Mouse (Mus musculus) embryonic facial prominence, embryonic 12.5 days (tissue): ENCODE data around the gene Fras1. TPM values are rescaled to one million over a fixed set of nuclear protein-coding genes. Genes with fewer than 3 reads are reported as not detected.

Experiments used
- ATAC-seq: fragments of 200-750 bp; cut with Nextera tagmentation; 2 replicates; pipeline ENCODE4 v1.8.0; 2017; ENCODE audit not compliant: insufficient number of reproducible peaks, insufficient read depth, low FRiP score, low TSS enrichment
- H3K27ac ChIP-seq: fragments of 300-500 bp; sonication (generic); 2 replicates; pipeline ENCODE4 v1.5.1; 2016; ENCODE audit warnings: mild to moderate bottlenecking
- H3K27me3 ChIP-seq: fragments of 300-500 bp; sonication (generic); 2 replicates; pipeline ENCODE4 v1.6.1; 2016; ENCODE audit warnings: mild to moderate bottlenecking, moderate library complexity
- H3K36me3 ChIP-seq: fragments of 300-500 bp; sonication (generic); 2 replicates; pipeline ENCODE4 v1.6.1; 2016; ENCODE audit warnings: mild to moderate bottlenecking
- H3K4me1 ChIP-seq: fragments of 300-500 bp; sonication (generic); 2 replicates; pipeline ENCODE4 v1.6.1; 2016
- H3K4me2 ChIP-seq: fragments of 300-500 bp; sonication (generic); replicated peaks from 2 replicates; pipeline ENCODE4 v1.6.1; 2016; ENCODE audit warnings: mild to moderate bottlenecking, moderate library complexity
- H3K4me3 ChIP-seq: fragments of 300-500 bp; sonication (generic); 2 replicates; pipeline ENCODE4 v1.5.1; 2016; ENCODE audit warnings: mild to moderate bottlenecking
- H3K9ac ChIP-seq: fragments of 300-500 bp; sonication (generic); 2 replicates; pipeline ENCODE4 v1.6.1; 2016; ENCODE audit warnings: mild to moderate bottlenecking, moderate library complexity
- H3K9me3 ChIP-seq: fragments of 300-500 bp; sonication (generic); 2 replicates; pipeline ENCODE4 v1.6.1; 2016; ENCODE audit warnings: mild to moderate bottlenecking, moderate library complexity
- WGBS: fragments of 180-500 bp; shearing (Covaris S2); methylation state at CpG from one replicate; pipeline ENCODE4 v1.1.7; 2016; 5-methylcytosine and 5-hydroxymethylcytosine counted together
- polyA plus RNA-seq: library from polyadenylated mRNA; unstranded; fragments of >200 nt; fragmentation: Nextera tagmentation; extraction: Ambion mirVana; gene quantifications from 2 replicates; pipeline ENCODE4 v1.2.1, GENCODE M21; 2016

Gene Fras1
- polyA plus RNA-seq, 1 experiment from 2014 or later: 20.1 TPM

DNA sequence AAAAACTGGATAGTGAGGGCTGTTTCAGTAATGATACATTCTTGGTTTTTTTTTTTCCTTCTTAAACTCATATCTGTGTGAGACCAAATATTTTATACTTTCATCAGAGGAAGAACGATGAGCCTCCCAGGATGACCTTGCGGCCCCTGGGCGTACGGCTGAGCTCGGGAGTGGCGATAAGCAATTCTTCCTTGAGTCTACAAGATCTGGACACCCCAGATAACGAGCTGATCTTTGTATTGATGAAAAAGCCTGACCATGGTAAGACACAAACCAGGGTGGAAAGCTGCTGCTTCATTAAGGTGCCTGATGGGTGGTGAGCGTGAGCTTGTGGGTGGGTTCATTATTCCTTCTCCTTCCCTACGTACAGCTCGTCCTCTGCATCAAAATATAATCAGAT lies 334.8 kb downstream of the Fras1 start:
- H3K9ac ChIP-seq: no peak overlapping the region
- WGBS: 68% methylated on average over 10 of the region's 10 CpGs
- no peak for ATAC-seq

DNA sequence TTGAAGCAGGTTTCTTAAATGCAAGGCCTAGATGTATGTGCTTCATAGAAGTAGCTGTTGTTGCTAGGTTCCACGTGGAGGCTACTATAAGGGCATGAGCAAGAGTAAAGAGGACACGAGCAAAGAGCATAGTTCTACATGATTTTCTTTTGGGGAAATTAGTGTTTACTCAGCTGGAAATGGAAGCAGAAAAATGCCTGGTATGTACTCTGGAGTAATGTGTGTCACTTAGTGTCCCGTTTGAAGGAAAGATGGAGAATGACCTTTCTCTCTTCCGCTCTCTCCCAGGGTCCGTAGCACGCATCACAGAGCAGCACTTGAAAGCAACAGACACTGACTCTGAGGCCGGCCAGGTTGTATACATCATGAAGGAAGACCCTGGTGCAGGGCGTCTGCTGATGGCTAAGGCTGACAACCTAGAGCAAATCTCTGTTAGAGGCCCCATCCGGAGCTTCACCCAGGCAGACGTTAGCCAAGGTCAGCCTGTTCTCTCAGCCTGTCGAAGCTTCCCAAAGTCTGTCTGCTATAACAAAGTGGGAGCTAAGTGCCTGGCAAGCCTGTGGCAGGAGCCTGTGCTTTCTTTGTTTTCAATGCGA lies 338.4 kb downstream of the Fras1 start:
- Histone ChIP-seq H3K9ac (no peak overlapping the region), H3K27ac (no peak overlapping the region), H3K4me3 (no peak overlapping the region), H3K9me3 (no peaks in the 10 kb centered on the region), H3K36me3 (0 out of 2 replicates have a peak, but pooled peaks cover 4% of the 10 kb centered on the region), H3K27me3 (no peaks in the 10 kb centered on the region), H3K4me1 (peaks cover 6% of the 10 kb centered on the region; the same call in 1 of the 2 replicates), H3K4me2 (no peak overlapping the region)
- 38% methylated on average over 12 of the region's 12 CpGs for WGBS
- no peak for ATAC-seq

More for the DNA sequence above, 334.8 kb downstream of the Fras1 start:
- no peak overlapping the region for H3K4me2 ChIP-seq
- H3K27ac ChIP-seq: no peak overlapping the region
- H3K27me3 ChIP-seq: no peaks in the 10 kb centered on the region
- H3K9me3 ChIP-seq: no peaks in the 10 kb centered on the region
- H3K4me1 ChIP-seq: peaks cover 6% of the 10 kb centered on the region; the same call in 1 of the 2 replicates
- no peaks in the 10 kb centered on the region for H3K36me3 ChIP-seq
- no peak overlapping the region for H3K4me3 ChIP-seq

DNA sequence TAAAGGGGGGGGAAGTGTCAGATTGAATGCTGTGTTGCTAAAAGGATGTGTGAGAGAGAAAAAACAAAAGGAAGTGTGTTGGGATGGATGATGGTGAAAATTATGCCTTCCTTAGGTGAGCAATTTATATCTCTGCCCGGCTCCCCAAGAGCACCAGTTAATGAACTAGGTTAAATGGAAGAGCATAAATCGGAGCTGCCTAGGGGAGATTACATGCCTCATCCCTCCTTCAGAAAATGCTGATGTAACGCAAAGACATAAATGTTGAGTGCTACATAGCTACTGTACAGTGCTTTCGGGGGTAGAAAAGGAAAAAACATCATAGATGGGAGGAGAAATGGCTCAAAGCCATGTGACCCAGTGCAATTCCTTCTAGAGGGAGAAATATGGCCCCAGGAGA lies 339.0 kb downstream of the Fras1 start:
- WGBS: 87% methylated on average over 4 of the region's 4 CpGs
- no peak for ATAC-seq
- Histone ChIP-seq H3K36me3 (0 out of 2 replicates have a peak, but pooled peaks cover 4% of the 10 kb centered on the region), H3K4me3 (no peak overlapping the region), H3K4me1 (peaks cover 6% of the 10 kb centered on the region; the same call in 1 of the 2 replicates), H3K9ac (no peak overlapping the region), H3K9me3 (no peaks in the 10 kb centered on the region), H3K4me2 (no peak overlapping the region), H3K27me3 (no peaks in the 10 kb centered on the region), H3K27ac (no peak overlapping the region)

DNA sequence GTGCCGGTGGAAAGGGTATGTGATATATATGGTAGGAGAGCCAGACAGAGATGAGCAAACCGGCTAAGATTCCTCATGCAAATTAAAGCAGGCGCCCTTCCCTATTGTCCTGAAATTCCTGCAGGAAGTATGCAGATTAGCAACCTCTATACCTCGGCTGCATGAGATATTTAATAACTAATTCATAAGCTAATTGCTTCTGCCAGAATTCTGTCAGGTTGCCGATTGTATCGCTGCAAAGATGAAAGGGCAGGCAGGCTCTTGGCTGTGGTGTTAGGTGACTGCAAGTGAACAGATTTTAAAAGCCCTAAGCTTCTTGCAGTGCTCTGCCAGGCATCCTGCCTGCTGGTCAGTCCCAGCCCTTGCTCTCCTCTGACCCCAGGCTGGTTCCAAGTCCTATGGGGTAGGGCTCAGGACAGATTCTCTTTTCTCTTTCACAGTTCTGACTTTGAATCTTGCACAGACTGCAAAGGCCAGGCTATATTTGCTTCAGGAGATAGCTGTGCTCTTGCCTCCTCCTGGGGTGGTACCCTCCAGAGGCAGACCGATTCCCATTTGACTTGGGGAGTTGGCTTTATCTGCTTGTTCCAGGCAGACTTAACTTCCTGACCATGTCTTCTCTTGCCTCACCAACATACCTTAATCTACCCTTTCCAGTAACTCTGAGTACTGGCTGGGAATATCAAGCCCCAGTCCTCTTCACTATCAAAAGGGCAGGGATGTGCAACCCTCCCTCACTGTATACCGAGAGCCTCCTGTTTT lies 342.7 kb downstream of the Fras1 start:
- WGBS: 51% methylated on average over 8 of the region's 8 CpGs
- ATAC-seq: no peak; the same call in 1 of the 2 replicates
- no peak overlapping the region for H3K9ac ChIP-seq
- 0 out of 2 replicates have a peak, but pooled peaks cover 4% of the 10 kb centered on the region for H3K36me3 ChIP-seq
- no peak overlapping the region for H3K4me3 ChIP-seq
- no peaks in the 10 kb centered on the region for H3K9me3 ChIP-seq
- H3K27me3 ChIP-seq: no peaks in the 10 kb centered on the region
- H3K27ac ChIP-seq: no peak overlapping the region
- H3K4me2 ChIP-seq: no peak overlapping the region
- peaks cover 6% of the 10 kb centered on the region; the same call in 1 of the 2 replicates for H3K4me1 ChIP-seq

DNA sequence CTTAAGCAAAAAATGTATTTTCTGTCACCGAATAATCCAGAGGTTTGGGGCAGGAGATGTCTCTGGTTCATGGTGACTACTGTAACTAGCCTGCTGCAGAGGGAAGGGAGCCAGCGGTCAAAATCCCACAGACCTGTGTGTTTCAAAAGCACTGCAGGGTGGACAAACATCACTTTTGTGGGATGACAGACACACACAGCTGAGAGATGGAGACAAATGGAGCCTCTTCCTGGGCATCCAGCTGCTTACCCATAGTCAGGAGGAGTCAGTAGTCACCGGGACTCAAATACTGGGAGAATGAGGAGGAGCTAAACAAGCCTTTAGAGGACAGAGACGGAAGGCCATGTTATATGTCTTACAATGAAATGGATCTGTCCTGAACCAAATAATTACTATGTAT lies 343.9 kb downstream of the Fras1 start:
- no peak overlapping the region for H3K4me2 ChIP-seq
- H3K9me3 ChIP-seq: no peaks in the 10 kb centered on the region
- H3K4me3 ChIP-seq: no peak overlapping the region
- H3K9ac ChIP-seq: no peak overlapping the region
- no peaks in the 10 kb centered on the region for H3K4me1 ChIP-seq
- H3K27me3 ChIP-seq: no peaks in the 10 kb centered on the region
- no peak for ATAC-seq
- H3K27ac ChIP-seq: no peak overlapping the region
- 91% methylated on average over 4 of the region's 4 CpGs for WGBS
- 0 out of 2 replicates have a peak, but pooled peaks cover 4% of the 10 kb centered on the region for H3K36me3 ChIP-seq

DNA sequence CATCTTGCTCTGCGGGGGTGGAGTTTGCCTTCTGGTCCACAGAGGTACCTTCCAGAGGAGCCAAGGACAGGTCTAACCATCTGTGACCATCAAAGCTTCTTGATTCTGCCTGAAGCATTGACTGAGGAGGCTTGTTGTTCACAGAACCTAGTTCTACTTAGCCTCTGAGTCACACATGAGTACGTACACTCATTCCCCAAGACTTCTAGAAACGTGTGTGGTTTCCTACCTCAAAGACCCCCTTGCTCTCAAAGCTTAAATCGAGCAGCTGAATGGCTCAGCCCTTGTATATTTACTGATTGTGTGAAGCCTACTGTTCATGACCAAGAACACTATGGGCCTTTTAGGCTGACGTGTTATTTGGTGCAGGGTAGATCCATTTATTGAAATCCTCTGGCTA lies 344.8 kb downstream of the Fras1 start:
- no peak overlapping the region for H3K27ac ChIP-seq
- 0 out of 2 replicates have a peak, but pooled peaks cover 4% of the 10 kb centered on the region for H3K36me3 ChIP-seq
- 88% methylated on average over 5 of the region's 5 CpGs for WGBS
- ATAC-seq: no peak
- H3K4me3 ChIP-seq: no peak overlapping the region
- no peak overlapping the region for H3K9ac ChIP-seq
- H3K4me1 ChIP-seq: no peaks in the 10 kb centered on the region
- H3K9me3 ChIP-seq: no peaks in the 10 kb centered on the region
- no peak overlapping the region for H3K4me2 ChIP-seq
- no peaks in the 10 kb centered on the region for H3K27me3 ChIP-seq

DNA sequence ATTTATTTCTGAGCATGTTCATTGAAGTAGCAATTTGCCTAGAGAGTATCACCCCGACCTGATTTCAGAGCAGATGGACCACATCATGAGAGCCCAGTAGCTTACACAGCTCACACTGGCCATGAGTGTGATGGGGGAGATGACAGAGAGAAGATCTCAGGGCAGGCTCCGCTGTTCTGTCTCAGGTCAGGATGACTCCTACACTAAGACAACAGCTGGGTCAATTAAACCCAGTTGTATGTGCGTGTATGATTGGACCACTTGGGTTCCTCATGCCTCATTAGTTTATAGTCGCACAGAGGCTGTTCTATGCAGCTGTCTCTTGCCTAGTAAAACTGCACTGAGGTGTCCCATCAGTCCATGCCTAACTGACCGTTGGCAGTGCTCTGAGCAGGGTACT lies 345.5 kb downstream of the Fras1 start:
- H3K9me3 ChIP-seq: no peaks in the 10 kb centered on the region
- no peak overlapping the region for H3K4me3 ChIP-seq
- H3K27me3 ChIP-seq: no peaks in the 10 kb centered on the region
- H3K36me3 ChIP-seq: 0 out of 2 replicates have a peak, but pooled peaks cover under 1% of the 10 kb centered on the region
- H3K4me1 ChIP-seq: no peaks in the 10 kb centered on the region
- no peak for ATAC-seq
- 94% methylated on average over 5 of the region's 5 CpGs for WGBS
- H3K9ac ChIP-seq: no peak overlapping the region
- H3K27ac ChIP-seq: no peak overlapping the region
- H3K4me2 ChIP-seq: no peak overlapping the region

DNA sequence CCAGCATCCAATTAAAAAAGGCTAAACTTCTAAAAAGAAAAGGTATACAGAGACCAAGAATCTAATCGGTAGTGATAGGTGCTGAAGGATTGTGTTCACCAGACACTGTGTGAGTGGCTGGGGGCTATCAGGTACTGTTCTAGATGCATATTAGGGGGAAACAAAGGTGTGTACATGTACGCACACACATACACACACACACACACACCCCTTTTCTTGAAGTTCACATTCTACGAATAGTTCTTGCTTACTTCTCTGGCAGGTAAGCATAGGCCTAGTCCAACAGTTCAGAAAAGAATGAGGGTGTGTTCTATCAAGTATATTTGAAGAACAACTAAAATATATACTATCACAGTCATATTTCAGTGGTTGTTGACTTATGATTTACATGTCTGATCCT lies 348.9 kb downstream of the Fras1 start:
- no peak overlapping the region for H3K4me3 ChIP-seq
- H3K27ac ChIP-seq: no peak overlapping the region
- H3K4me2 ChIP-seq: no peak overlapping the region
- H3K36me3 ChIP-seq: peaks cover 5% of the 10 kb centered on the region; the same call in 1 of the 2 replicates
- no peaks in the 10 kb centered on the region for H3K4me1 ChIP-seq
- no peak overlapping the region for H3K9ac ChIP-seq
- ATAC-seq: no peak
- WGBS: 59% methylated on average over 3 of the region's 3 CpGs
- H3K9me3 ChIP-seq: no peaks in the 10 kb centered on the region
- no peaks in the 10 kb centered on the region for H3K27me3 ChIP-seq

DNA sequence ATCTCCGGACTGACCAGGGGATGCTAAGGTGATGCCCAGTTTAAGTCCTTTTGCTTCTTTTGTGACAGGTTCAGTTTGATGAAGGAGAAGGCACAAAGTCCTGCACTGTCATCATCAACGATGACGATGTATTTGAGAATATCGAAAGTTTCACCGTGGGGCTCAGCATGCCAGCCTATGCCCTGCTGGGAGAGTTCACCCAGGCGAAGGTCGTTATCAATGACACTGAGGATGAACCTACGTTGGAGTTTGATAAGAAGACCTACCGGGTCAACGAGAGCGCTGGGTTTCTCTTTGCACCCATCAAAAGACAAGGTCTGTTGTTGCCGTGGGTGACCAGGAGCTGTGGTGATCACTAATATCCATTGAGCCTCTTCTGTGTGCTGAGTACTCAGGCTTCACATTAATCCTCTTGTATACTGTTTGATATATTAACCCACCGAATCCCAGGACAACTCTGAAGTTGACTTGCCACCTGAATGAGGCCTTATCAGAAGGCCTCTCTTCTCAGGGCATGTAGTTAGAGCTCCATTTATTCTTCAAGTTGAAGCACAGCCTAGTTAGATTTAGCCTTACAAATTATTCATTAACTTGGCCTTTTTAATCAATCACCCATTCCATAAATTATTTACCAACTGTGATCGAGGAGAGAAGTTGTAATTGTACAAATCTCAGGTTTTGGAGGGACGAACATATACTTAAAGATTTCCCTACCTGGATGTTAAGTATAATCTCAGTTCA lies 365.6 kb downstream of the Fras1 start:
- no peaks in the 10 kb centered on the region for H3K9me3 ChIP-seq
- H3K4me3 ChIP-seq: no peak overlapping the region
- H3K4me2 ChIP-seq: no peak overlapping the region
- H3K9ac ChIP-seq: no peak overlapping the region
- no peak for ATAC-seq
- peaks cover 15% of the 10 kb centered on the region; the same call in 1 of the 2 replicates for H3K36me3 ChIP-seq
- no peaks in the 10 kb centered on the region for H3K27me3 ChIP-seq
- no peaks in the 10 kb centered on the region for H3K4me1 ChIP-seq
- 92% methylated on average over 15 of the region's 15 CpGs for WGBS
- H3K27ac ChIP-seq: no peak overlapping the region

DNA sequence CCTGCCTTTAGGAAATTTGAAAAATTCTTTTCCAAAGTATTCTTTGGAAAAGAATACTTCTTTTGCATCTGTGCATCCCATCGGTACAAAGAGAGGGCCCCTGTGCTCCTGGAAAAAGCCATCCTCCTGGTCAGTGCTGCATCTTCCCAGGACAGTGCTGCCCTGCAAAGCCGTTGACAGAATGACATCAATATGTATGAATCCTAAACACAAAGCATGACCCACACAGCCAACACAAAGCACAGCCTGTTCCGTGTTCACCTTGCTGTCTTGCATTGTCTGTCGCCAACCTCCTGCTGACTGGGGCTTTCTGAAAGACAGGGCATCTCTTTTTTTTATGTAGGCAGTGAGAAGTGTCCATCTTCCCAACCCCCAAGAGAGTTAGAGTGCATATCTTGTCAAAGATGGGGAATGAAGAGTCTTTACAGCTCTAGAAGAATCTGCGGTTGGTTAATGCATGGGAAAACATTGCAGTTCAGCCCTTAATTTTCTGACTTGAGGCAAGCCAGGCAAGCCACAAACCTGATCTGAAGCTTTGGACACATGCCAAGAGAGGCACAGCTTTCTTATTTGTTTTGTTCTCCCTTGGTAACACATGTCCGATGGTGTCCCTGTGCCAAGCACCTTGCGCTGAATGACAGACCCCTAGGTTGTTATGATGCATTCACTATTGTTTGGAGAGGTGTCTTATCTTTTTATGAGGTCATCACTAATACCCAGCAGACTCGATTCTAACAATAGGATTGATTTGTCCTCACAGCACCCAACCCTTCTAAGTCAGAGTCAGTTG lies 373.6 kb downstream of the Fras1 start:
- Histone ChIP-seq H3K36me3 (peaks cover 12% of the 10 kb centered on the region; the same call in 1 of the 2 replicates), H3K4me3 (no peak overlapping the region), H3K27me3 (no peaks in the 10 kb centered on the region), H3K27ac (no peak overlapping the region), H3K4me2 (no peak overlapping the region), H3K4me1 (no peaks in the 10 kb centered on the region), H3K9ac (no peak overlapping the region), H3K9me3 (no peaks in the 10 kb centered on the region)
- 78% methylated on average over 8 of the region's 8 CpGs for WGBS
- no peak for ATAC-seq

DNA sequence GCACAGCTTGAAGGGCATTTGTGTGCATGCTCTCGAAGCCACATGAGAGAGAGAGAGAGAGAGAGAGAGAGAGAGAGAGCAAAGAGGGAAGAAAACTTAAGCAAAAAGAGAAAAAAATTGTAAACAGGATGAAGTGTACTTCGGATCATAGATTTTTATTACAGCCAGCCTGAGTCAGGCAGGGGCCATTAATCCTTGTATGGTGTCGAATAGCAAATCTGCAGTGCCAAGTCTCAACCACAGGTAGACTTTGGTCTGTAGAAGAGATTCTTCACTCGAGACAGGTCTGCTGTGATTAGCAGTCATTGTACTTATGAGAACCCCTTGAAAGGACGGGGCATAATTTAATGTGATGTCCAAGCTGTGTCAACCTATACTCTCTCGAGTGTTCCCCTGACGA lies 383.9 kb downstream of the Fras1 start:
- no peak for ATAC-seq
- no peak overlapping the region for H3K9ac ChIP-seq
- H3K27ac ChIP-seq: no peak overlapping the region
- H3K36me3 ChIP-seq: no peaks in the 10 kb centered on the region
- no peaks in the 10 kb centered on the region for H3K27me3 ChIP-seq
- no peak overlapping the region for H3K4me3 ChIP-seq
- H3K9me3 ChIP-seq: no peaks in the 10 kb centered on the region
- 87% methylated on average over 7 of the region's 7 CpGs for WGBS
- no peaks in the 10 kb centered on the region for H3K4me1 ChIP-seq
- H3K4me2 ChIP-seq: no peak overlapping the region
